Mouse (Mus musculus) kidney, postnatal 36 days (tissue): ENCODE data around the gene AI467606.

ENCODE experiments used
- DNase-seq, 2 experiments: peaks; one replicate each; pipeline ENCODE4 v3.0.0; 2021 to 2022; ENCODE audit warnings: mixed read lengths in 2 of 2

AI467606 gene

GRCm38 (mm10) chr7:127096456-127096855 lies 5.3 kb downstream of the AI467606 start:
- no peak for DNase-seq

- no peak for DNase-seq
Measured at GRCm38 (mm10) chr7:127098521-127098920, 7.4 kb downstream of the AI467606 start.

- no peak for DNase-seq
Measured at GRCm38 (mm10) chr7:127098950-127099349, 7.8 kb downstream of the AI467606 start.

- DNase-seq, result no peak
Measured at GRCm38 (mm10) chr7:127099528-127099927, 8.4 kb downstream of the AI467606 start.

DNA sequence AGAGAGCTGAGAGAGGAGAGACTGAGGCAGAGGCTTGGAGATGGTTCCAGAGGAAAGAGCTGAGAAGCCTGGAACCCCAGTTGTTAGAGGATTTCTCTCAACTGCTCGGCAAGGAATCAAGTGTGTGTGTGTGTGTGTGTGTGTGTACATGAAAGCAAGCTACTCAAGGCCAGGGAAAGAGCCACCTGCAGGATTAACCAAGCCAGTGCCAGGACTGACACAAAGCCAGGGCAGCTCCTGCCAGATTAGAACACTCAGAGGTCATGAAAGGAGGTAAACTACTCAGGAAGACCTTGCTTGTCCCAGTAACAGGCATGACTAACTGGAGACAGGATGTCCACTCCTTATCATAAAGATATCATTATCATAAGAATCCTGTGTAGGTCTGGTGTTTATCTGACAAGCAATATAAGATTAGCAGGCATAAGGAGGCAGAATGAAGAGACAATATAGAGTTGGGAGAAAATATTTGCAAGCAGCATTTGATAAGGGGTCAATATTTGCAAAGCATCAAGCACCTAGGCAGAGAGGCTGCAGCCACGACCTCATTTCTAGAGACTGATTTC lies 10.4 kb downstream of the AI467606 start:
- DNase-seq, result no peak

DNA sequence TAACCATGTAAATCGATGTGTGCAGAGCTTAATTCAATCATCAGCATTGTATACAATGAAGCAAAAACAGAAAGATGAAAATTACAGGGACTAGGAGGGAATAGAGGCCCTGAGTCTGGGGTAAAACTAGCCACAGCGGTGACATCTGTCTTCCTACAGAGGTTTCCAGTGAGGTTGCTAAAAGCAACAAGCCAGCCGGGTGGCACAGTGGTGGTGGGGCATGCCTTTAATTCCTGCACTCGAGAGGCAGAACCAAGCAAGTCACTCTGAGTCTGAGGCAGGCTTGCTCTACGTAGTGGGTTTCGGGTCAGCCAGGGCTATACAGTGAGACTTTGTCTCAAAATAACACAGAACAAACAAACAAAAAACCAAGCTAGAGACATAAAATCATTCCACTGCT lies 11.0 kb downstream of the AI467606 start:
- DNase-seq, result no peak

DNA sequence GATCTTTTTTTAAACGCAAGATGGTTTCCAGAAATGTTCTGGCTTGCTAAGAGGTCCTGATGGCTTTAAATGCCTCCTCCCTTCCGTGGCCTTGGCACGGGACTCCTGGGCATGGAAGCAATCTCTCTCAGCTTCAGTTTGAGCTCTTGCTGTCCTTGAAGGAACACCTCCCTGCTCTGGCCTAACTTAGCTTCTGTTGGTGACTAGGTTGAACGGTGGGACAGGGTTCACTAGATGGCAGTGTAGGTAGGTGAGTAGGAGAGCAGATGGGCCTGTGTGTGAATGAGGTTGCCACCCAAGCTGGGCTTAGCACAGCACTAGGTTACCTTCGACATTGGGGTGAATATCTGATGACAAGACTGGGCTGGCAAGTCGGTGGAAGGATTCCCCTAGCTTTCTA lies 12.8 kb downstream of the AI467606 start:
- no peak for DNase-seq

- DNase-seq, result peak; percentile 83 to 86
Measured at GRCm38 (mm10) chr7:127104560-127105332, 13.6 kb downstream of the AI467606 start.

GRCm38 (mm10) chr7:127105551-127105950 lies 14.4 kb downstream of the AI467606 start:
- no peak for DNase-seq

- DNase-seq, result peak; percentile 71 to 84
Measured at GRCm38 (mm10) chr7:127110239-127111007, 19.3 kb downstream of the AI467606 start.

- DNase-seq, result peak; percentile 50 to 82
Measured at GRCm38 (mm10) chr7:127111461-127111860, 20.3 kb downstream of the AI467606 start.

- DNase-seq, result no peak
Measured at GRCm38 (mm10) chr7:127112251-127112841, 21.2 kb downstream of the AI467606 start.

- no peak for DNase-seq
Measured at GRCm38 (mm10) chr7:127112921-127113597, 21.9 kb downstream of the AI467606 start.

GRCm38 (mm10) chr7:127113614-127114259 lies 22.6 kb downstream of the AI467606 start:
- peak; percentile 70 to 73 for DNase-seq

GRCm38 (mm10) chr7:127114920-127115319 lies 23.8 kb downstream of the AI467606 start:
- DNase-seq, result no peak

GRCm38 (mm10) chr7:127116331-127116935 lies 25.3 kb downstream of the AI467606 start:
- no peak for DNase-seq

- peak; percentile 57 to 67 for DNase-seq
Measured at GRCm38 (mm10) chr7:127117948-127118347, 26.8 kb downstream of the AI467606 start.

DNA sequence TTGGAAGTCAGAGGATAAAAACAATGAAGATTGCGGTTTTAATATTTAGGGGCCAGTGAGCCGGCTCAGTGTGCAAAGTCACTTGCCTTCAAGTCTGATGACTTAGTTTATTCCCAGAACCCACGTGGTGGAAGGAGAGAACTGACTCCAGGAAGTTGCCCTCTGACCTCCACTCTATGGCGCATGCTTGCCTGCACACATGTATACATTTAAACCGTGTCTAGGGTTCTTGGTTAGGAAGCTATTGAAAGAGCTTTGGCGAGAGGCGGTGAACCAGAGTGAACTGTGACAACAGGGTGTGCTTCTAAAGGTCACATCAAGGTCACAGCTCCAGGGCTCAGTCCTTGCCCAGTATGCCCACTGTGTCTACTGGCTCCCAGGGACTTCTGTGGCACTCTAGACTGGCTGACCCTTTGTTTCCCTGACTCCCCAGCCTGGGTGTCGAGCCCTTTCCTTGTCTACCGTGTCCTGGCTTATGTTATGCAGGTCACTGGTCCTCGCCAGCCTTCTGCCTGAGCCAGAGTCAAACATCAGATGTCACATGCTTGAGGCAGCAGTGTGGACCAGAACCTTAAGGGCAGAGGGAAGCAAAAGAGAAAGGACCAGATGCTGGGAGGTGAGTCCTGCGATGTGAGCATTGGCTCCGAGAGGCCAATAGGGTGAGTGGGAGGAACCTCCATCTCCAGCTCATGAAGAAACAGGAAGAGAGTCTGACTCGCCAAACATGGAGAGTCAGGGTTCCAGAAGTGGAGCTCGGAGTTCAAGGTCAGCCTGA lies 27.7 kb downstream of the AI467606 start:
- DNase-seq, result peak; percentile 45 to 57

DNA sequence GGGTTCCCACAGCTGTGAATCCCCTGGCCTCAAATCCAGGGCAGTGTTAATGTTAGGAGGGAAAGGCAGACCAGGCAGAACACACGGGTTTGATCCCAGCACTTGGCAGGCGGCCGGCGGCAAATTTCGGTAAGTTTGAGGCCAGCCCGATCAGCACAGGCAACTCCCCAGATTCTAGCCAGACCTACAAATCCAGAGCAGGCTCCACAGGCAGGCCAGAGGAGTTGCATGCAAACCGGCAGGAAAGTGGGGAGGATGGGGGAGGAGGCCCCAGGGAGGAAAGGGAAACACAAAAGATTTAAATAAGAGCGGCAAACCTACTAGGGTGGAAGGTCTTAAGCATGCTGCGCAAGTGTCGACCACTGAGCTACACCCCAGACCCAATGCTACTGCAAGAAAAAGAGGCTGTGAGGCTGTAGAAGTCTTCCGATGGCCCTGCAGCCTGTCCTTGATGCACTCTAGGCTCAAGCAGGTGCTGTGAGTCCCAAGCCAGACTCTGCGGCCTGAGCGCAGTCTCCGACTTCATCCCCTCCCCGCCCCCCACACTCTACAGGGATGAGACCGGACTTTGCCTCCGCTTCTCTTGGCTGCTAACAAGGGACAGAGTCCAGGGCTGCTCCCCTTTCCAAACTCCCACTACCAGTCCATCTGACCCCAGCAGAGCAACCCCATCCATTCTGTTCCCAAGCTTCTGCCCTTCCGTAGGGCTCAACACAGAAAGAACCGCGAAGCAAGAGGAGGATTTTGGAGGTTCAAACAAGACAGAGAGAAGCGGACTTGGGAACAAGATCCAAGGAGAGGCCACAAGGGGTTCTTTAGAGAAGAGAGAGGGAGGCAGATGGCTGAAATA lies 30.1 kb downstream of the AI467606 start:
- peak; percentile 91 to 92 for DNase-seq

DNA sequence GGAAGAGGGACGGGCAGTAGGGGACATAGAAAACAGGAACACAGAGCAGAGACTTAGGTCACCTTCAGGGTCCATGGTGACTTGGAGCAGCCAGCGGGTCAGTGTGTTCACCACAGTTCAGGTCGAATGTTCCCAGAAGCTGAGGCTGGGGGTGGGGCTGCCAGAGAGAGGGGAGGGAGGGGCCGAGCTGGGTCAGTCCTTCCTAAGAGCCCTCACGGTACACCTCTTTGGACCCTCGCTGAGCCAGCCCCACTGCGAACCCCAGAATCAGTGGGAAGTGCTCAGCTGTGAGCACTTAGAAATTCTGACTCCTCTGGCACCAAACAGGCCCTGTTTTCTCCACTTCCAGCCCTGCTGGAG lies 30.7 kb downstream of the AI467606 start, which contains the start of gene Qprt:
Gene Qprt, minus strand, starts transcription at position 316 of the 360 bp plus-strand sequence.
- peak; percentile 68 to 81 for DNase-seq
